Mouse (Mus musculus) kidney, adult 2 months (tissue): ENCODE measurements around the gene Tmem115. TPM values are rescaled to one million over a fixed set of nuclear protein-coding genes. Genes with fewer than 3 reads are reported as not detected.

ENCODE experiments used
- DNase-seq: peaks from one replicate; pipeline ENCODE4 v3.0.0; 2021
- H3K27ac ChIP-seq: fragments of 200-500 bp; 2 replicates; pipeline ENCODE4 v1.5.1; 2012; ENCODE audit warnings: low read depth, low read length, control low read depth, inconsistent platforms; ENCODE audit not compliant: insufficient read depth
- H3K27me3 ChIP-seq: fragments of 200-500 bp; replicated peaks from 2 replicates; pipeline ENCODE4 v1.6.1; 2012; ENCODE audit warnings: mild to moderate bottlenecking, moderate library complexity, low read length, inconsistent platforms; ENCODE audit not compliant: control insufficient read depth, insufficient read depth
- H3K36me3 ChIP-seq: fragments of 200-500 bp; 2 replicates; pipeline ENCODE4 v1.6.1; 2012; ENCODE audit warnings: mild to moderate bottlenecking, moderate library complexity, low read length, inconsistent platforms; ENCODE audit not compliant: control insufficient read depth, insufficient read depth
- H3K4me1 ChIP-seq: fragments of 200-500 bp; 2 replicates; pipeline ENCODE4 v1.6.1; 2011; ENCODE audit warnings: low read length; ENCODE audit not compliant: control insufficient read depth, insufficient read depth
- H3K4me3 ChIP-seq: fragments of 200-500 bp; 2 replicates; pipeline ENCODE4 v1.5.1; 2011; ENCODE audit warnings: mild to moderate bottlenecking, low read depth, low read length, control low read depth; ENCODE audit not compliant: insufficient read depth
- CTCF ChIP-seq: fragments of 200-500 bp; conservative IDR thresholded peaks from 2 replicates; pipeline ENCODE4 v1.5.1; 2011; ENCODE audit warnings: low read depth, mild to moderate bottlenecking, control low read depth, low read length, moderate library complexity, mixed read lengths; ENCODE audit not compliant: insufficient read depth, insufficient read length
- POLR2A ChIP-seq: fragments of 200-500 bp; IDR thresholded peaks from one replicate; pipeline ENCODE4 v1.6.1; 2011; ENCODE audit warnings: low read depth, low read length, control low read depth
- WGBS: fragments of 180-500 bp; shearing (Covaris S2); methylation state at CpG from one replicate; pipeline ENCODE4 v1.1.7; 2018; 5-methylcytosine and 5-hydroxymethylcytosine counted together
- polyA plus RNA-seq: library from polyadenylated mRNA; depleted of rRNA; stranded (reverse); fragments of >200 nt; gene quantifications from 2 replicates; pipeline ENCODE4 v1.2.3, GENCODE M21; 2012

Gene Tmem115
- polyA plus RNA-seq, 1 experiment = 52.1 TPM

- no peak overlapping the region for H3K27ac ChIP-seq
- TF ChIP-seq CTCF (no peak), POLR2A (no peak)
- 20% methylated on average over 10 of the region's 10 CpGs for WGBS
- peaks cover 12% of the 10 kb centered on the region; the same call in 1 of the 2 replicates for H3K4me1 ChIP-seq
- H3K27me3 ChIP-seq = no peaks in the 10 kb centered on the region
- no peak for DNase-seq
- peak overlapping the region; percentile 71; the same call in 1 of the 2 replicates for H3K4me3 ChIP-seq
- H3K36me3 ChIP-seq = 0 out of 2 replicates have a peak, but pooled peaks cover 2% of the 10 kb centered on the region
Observed at GRCm38 (mm10) chr9:107541005-107541404, 7.3 kb downstream of the Tmem115 start.

GRCm38 (mm10) chr9:107541474-107542351 lies 8.0 kb downstream of the Tmem115 start, which contains the start of the genes Cyb561d2 and Nprl2:
Gene Cyb561d2 (minus strand): TSS chr9:107542193.
Gene Nprl2 (plus strand): TSS chr9:107542226.
- 0 out of 2 replicates have a peak, but pooled peaks cover 2% of the 10 kb centered on the region for H3K36me3 ChIP-seq
- DNase-seq = peak; percentile 97
- peaks cover 5% of the 10 kb centered on the region; the same call in 1 of the 2 replicates for H3K4me1 ChIP-seq
- TF ChIP-seq POLR2A (no peak), CTCF (no peak)
- peak within 1 kb of the TSS; percentile 85 for H3K27ac ChIP-seq
- H3K27me3 ChIP-seq = no peaks in the 10 kb centered on the region
- under 1% methylated on average over 46 of the region's 46 CpGs for WGBS
- peak within 1 kb of the TSS; percentile 71 for H3K4me3 ChIP-seq

DNA sequence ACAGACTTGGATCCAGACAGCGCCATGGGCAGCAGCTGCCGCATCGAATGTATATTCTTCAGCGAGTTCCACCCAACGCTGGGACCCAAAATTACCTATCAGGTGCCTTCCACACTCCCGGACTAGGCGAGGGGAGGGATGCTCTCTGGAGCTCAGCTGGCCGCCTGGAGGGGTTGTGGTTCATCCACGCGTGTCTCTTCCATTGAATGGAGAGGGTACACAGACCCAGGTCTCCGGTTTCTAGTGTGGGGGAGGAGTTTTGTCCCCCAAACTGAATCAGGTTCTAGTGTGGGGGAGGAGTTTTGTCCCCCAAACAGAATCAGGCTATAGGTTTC lies 8.6 kb downstream of the Tmem115 start:
- H3K27me3 ChIP-seq = no peaks in the 10 kb centered on the region
- H3K36me3 ChIP-seq = 0 out of 2 replicates have a peak, but pooled peaks cover 2% of the 10 kb centered on the region
- no peak for DNase-seq
- no peak for TF ChIP-seq CTCF
- TF ChIP-seq POLR2A = no peak
- H3K27ac ChIP-seq = peak overlapping the region; percentile 61
- H3K4me1 ChIP-seq = peaks cover 7% of the 10 kb centered on the region; the same call in 1 of the 2 replicates
- 0% methylated on average over 11 of the region's 11 CpGs for WGBS
- peak overlapping the region; percentile 71 for H3K4me3 ChIP-seq

DNA sequence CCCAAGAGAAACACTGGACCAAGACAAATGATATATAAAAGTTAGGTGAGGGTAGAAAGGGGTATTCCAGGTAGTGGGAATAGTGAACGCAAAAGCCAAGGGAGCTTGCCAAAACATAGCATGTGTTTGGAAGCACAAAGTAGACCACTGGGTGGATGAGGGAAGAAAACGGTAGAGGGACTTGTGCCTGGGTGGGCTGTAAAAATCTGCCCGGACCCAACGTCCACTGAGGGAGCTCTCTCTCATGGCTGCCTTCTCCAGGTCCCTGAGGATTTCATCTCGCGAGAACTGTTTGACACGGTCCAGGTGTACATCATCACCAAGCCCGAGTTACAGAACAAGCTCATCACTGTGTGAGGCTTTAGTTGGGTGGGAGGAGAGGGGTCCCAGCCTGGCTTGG lies 9.0 kb downstream of the Tmem115 start:
- H3K4me3 ChIP-seq = peak overlapping the region; percentile 71
- no peak for DNase-seq
- TF ChIP-seq POLR2A (no peak), CTCF (no peak)
- peaks cover 10% of the 10 kb centered on the region; the same call in 1 of the 2 replicates for H3K4me1 ChIP-seq
- H3K27me3 ChIP-seq = no peaks in the 10 kb centered on the region
- H3K27ac ChIP-seq = no peak overlapping the region
- WGBS = 23% methylated on average over 8 of the region's 8 CpGs
- H3K36me3 ChIP-seq = 0 out of 2 replicates have a peak, but pooled peaks cover 2% of the 10 kb centered on the region

- WGBS = 87% methylated on average over 11 of the region's 11 CpGs
- DNase-seq = no peak
- Histone ChIP-seq H3K27ac (no peak overlapping the region), H3K4me1 (peaks cover 15% of the 10 kb centered on the region; the same call in 1 of the 2 replicates), H3K4me3 (no peak overlapping the region), H3K27me3 (no peaks in the 10 kb centered on the region), H3K36me3 (no peaks in the 10 kb centered on the region)
- no peak for TF ChIP-seq CTCF
- no peak for TF ChIP-seq POLR2A
Observed at GRCm38 (mm10) chr9:107543299-107543698, 9.6 kb downstream of the Tmem115 start.

- Histone ChIP-seq H3K27me3 (no peaks in the 10 kb centered on the region), H3K4me1 (peaks cover 16% of the 10 kb centered on the region; the same call in 1 of the 2 replicates), H3K36me3 (no peaks in the 10 kb centered on the region), H3K4me3 (no peak overlapping the region), H3K27ac (no peak overlapping the region)
- TF ChIP-seq POLR2A (no peak), CTCF (no peak)
- DNase-seq = no peak
- WGBS = 96% methylated on average over 17 of the region's 17 CpGs
Observed at GRCm38 (mm10) chr9:107544196-107544700, 10.5 kb downstream of the Tmem115 start.

GRCm38 (mm10) chr9:107544729-107545128 lies 11.0 kb downstream of the Tmem115 start:
- no peaks in the 10 kb centered on the region for H3K27me3 ChIP-seq
- H3K36me3 ChIP-seq = no peaks in the 10 kb centered on the region
- WGBS = 87% methylated on average over 12 of the region's 12 CpGs
- DNase-seq = no peak
- H3K4me1 ChIP-seq = peaks cover 16% of the 10 kb centered on the region; the same call in 1 of the 2 replicates
- H3K27ac ChIP-seq = no peak overlapping the region
- H3K4me3 ChIP-seq = no peak overlapping the region
- TF ChIP-seq CTCF (no peak), POLR2A (no peak)
